Mouse (Mus musculus) stomach, embryonic 15.5 days (tissue): Measurements from ENCODE around the gene Acsl3. TPM values are rescaled to one million over a fixed set of nuclear protein-coding genes. Genes with fewer than 3 reads are reported as not detected.

Experiments used
- ATAC-seq: fragments of 200-750 bp; cut with Nextera tagmentation; 2 replicates; pipeline ENCODE4 v1.8.0; 2017; ENCODE audit warnings: low read depth, moderate number of reproducible peaks, moderate TSS enrichment; ENCODE audit not compliant: insufficient read depth, low FRiP score
- H3K27ac ChIP-seq: fragments of 300-500 bp; sonication (generic); 2 replicates; pipeline ENCODE4 v1.5.1; 2015; ENCODE audit warnings: mild to moderate bottlenecking, inconsistent platforms
- H3K27me3 ChIP-seq: fragments of 300-500 bp; sonication (generic); replicated peaks from 2 replicates; pipeline ENCODE4 v1.6.1; 2015; ENCODE audit warnings: inconsistent platforms
- H3K36me3 ChIP-seq: fragments of 300-500 bp; sonication (generic); 2 replicates; pipeline ENCODE4 v1.6.1; 2015; ENCODE audit warnings: inconsistent platforms
- H3K4me1 ChIP-seq: fragments of 300-500 bp; sonication (generic); 2 replicates; pipeline ENCODE4 v1.6.1; 2015; ENCODE audit warnings: inconsistent platforms
- H3K4me2 ChIP-seq: fragments of 300-500 bp; sonication (generic); 2 replicates; pipeline ENCODE4 v1.6.1; 2015; ENCODE audit warnings: mild to moderate bottlenecking, inconsistent platforms
- H3K4me3 ChIP-seq: fragments of 300-500 bp; sonication (generic); replicated peaks from 2 replicates; pipeline ENCODE4 v1.5.1; 2015; ENCODE audit warnings: inconsistent platforms
- H3K9ac ChIP-seq: fragments of 300-500 bp; sonication (generic); 2 replicates; pipeline ENCODE4 v1.6.1; 2015; ENCODE audit warnings: inconsistent platforms
- H3K9me3 ChIP-seq: fragments of 300-500 bp; sonication (generic); 2 replicates; pipeline ENCODE4 v1.6.1; 2016; ENCODE audit warnings: inconsistent platforms
- WGBS: fragments of 180-500 bp; shearing (Covaris S2); methylation state at CpG from one replicate; pipeline ENCODE4 v1.1.7; 2015; 5-methylcytosine and 5-hydroxymethylcytosine counted together
- polyA plus RNA-seq: library from polyadenylated mRNA; unstranded; fragments of >200 nt; fragmentation: Nextera tagmentation; extraction: Ambion mirVana; gene quantifications from 2 replicates; pipeline ENCODE4 v1.2.1, GENCODE M21; 2015

Acsl3 gene
- polyA plus RNA-seq, 1 experiment from 2014 or later, result 61.9 TPM

DNA sequence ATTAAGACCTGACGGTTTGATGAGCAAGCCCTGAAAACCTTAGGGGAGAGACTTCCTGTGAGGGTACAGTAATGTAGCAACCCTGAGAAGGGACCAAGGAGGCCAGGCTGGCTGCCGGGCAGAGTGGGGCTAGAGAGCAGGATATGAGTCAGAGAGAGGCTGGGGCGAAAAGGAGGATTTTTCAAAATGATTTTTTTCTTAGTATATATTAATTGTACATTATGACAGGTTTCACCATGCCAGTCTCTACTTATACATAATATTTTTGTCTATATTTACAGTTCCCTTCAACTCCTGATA lies 67.5 kb downstream of the Acsl3 start:
- Histone ChIP-seq H3K9me3 (no peaks in the 10 kb centered on the region), H3K4me1 (no peaks in the 10 kb centered on the region), H3K27ac (no peak overlapping the region), H3K4me3 (no peak overlapping the region), H3K36me3 (no peaks in the 10 kb centered on the region), H3K27me3 (no peaks in the 10 kb centered on the region), H3K9ac (no peak overlapping the region), H3K4me2 (no peak overlapping the region)
- WGBS, result 55% methylated on average over 3 of the region's 3 CpGs
- no peak for ATAC-seq

DNA sequence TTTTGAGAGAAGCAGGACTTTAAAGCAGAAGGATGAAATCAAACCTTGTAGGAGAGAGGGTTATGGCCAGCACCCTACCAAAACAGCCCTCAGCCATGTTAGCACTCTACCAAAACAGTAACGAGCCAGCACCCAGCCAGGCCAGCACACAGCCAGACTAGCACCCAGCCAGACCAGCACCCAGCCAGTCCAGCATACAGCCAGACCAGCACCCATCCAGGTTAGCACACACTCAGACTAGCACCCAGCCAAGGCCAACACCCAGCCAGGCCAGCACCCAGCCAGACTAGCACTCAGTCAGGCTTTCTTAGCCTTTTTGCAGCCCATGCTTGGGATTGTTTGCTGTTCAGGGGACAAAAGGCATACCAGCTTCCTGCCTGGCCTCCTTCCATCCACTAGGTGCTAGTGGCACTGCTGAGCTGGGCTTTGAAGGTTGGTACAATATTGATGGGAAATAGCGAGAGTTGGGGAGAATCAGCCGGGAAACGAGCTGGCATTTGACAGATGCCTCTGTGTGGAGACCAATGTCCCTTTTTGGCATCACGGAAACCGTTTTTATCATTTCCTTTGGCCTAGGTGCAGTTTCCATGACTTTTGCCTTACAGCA lies 68.1 kb downstream of the Acsl3 start:
- H3K27me3 ChIP-seq, result no peaks in the 10 kb centered on the region
- no peak overlapping the region for H3K4me2 ChIP-seq
- no peaks in the 10 kb centered on the region for H3K4me1 ChIP-seq
- no peak overlapping the region for H3K4me3 ChIP-seq
- no peak overlapping the region for H3K9ac ChIP-seq
- no peaks in the 10 kb centered on the region for H3K36me3 ChIP-seq
- WGBS, result 52% methylated on average over 6 of the region's 6 CpGs
- ATAC-seq, result 0 out of 2 replicates have a peak, but pooled peaks have one; percentile 50
- no peak overlapping the region for H3K27ac ChIP-seq
- H3K9me3 ChIP-seq, result no peaks in the 10 kb centered on the region

DNA sequence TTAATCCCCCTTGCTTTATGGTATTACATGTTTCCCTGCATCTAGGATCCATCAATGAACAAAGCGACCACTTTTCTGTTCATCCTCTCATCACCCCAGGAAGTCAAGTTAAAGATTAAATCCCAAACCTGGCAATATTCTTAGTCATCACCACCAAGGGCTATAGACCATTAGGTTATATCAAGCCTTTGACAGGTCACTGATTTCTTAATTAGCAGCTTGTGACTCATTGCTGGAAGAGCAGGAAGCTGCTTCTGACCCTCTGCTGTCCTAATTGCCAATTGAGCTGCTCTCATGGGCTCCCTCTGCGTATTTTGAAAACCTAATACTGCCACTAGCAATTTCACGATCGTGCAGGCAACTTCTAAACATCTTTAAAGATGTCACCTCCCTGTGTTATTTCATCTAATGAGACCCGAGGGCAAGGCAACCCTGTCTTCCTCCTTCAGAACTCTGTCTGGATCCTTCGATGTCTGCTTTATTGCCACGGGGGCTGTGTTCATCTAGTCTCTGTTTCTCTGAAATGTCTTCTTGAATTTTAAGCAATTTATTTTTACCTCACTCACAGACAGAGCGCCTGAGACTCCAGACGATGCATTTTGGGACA lies 72.6 kb downstream of the Acsl3 start:
- Histone ChIP-seq H3K4me3 (no peak overlapping the region), H3K4me2 (no peak overlapping the region), H3K9me3 (no peaks in the 10 kb centered on the region), H3K9ac (no peak overlapping the region), H3K27ac (no peak overlapping the region), H3K4me1 (no peaks in the 10 kb centered on the region), H3K27me3 (no peaks in the 10 kb centered on the region), H3K36me3 (no peaks in the 10 kb centered on the region)
- WGBS, result 80% methylated on average over 9 of the region's 9 CpGs
- ATAC-seq, result no peak

DNA sequence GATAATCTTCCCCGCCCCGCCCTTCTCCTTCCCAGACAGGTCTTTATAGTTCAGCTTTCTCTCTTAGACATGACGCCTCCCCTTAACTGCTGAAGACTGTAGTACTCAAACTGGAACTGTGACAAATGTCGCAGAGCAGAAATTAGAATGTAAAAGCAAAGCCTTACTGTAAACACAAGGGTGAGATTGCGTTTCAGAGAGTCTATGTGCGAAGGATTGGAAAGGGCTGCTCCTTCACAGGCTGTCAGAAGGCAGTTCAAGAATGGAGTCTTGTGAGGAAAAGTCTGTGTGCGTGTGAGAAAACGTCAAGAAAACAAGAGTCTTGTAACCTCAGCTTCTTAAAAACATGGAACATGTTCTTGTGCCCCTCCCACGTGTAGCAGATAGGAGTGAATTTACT lies 74.7 kb downstream of the Acsl3 start:
- Histone ChIP-seq H3K4me1 (no peaks in the 10 kb centered on the region), H3K27ac (no peak overlapping the region), H3K9ac (no peak overlapping the region), H3K4me3 (no peak overlapping the region), H3K4me2 (no peak overlapping the region), H3K27me3 (no peaks in the 10 kb centered on the region), H3K36me3 (no peaks in the 10 kb centered on the region), H3K9me3 (no peaks in the 10 kb centered on the region)
- no peak for ATAC-seq
- 66% methylated on average over 9 of the region's 9 CpGs for WGBS

DNA sequence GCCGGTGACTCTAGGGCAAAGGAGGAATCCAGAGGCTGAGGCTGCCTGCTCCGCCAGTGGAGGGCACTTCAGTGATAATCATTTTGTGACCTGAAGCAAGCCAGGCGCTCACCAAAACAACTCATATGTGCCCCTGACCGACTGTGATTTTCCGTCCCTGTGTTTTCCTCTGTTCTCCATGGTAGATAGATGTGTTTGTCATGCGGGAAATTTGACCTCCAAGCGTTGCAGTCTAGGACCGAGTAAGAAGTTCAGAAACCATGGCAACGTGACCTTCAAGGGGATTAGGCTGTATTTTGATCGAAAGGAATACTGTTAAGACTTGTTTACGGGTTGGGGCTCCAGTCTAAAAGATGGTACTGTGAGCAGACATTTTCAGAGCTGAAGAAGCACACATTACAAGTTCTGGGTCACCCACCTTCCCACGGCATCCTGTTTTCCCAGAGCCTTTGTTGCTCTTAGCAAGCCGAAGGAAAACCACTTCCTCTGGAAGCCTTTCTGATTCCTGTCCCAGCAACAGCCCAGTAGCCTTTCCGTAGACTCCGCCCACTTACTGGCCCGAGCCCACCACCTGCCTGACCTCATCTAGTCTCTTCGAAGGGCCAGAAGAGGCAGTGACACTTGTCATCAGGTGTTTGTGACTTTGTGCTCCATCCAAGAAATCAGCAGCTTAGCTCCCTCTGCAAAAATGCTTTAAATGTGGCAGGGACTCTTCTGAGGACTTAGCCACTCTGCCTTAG lies 76.8 kb downstream of the Acsl3 start:
- WGBS, result 59% methylated on average over 17 of the region's 17 CpGs
- Histone ChIP-seq H3K9ac (no peak overlapping the region), H3K9me3 (no peaks in the 10 kb centered on the region), H3K27ac (no peak overlapping the region), H3K4me2 (no peak overlapping the region), H3K36me3 (no peaks in the 10 kb centered on the region), H3K4me1 (no peaks in the 10 kb centered on the region), H3K4me3 (no peak overlapping the region), H3K27me3 (no peaks in the 10 kb centered on the region)
- no peak for ATAC-seq

GRCm38 (mm10) chr1:78737646-78738045 lies 80.0 kb downstream of the Acsl3 start:
- H3K9me3 ChIP-seq, result no peaks in the 10 kb centered on the region
- H3K9ac ChIP-seq, result no peak overlapping the region
- H3K4me1 ChIP-seq, result no peaks in the 10 kb centered on the region
- 55% methylated on average over 5 of the region's 5 CpGs for WGBS
- ATAC-seq, result no peak
- H3K27me3 ChIP-seq, result no peaks in the 10 kb centered on the region
- no peak overlapping the region for H3K4me3 ChIP-seq
- H3K4me2 ChIP-seq, result no peak overlapping the region
- no peak overlapping the region for H3K27ac ChIP-seq
- H3K36me3 ChIP-seq, result no peaks in the 10 kb centered on the region

GRCm38 (mm10) chr1:78740676-78741075 lies 83.1 kb downstream of the Acsl3 start:
- no peak for ATAC-seq
- Histone ChIP-seq H3K36me3 (no peaks in the 10 kb centered on the region), H3K27me3 (no peaks in the 10 kb centered on the region), H3K9ac (no peak overlapping the region), H3K4me3 (no peak overlapping the region), H3K4me2 (no peak overlapping the region), H3K4me1 (no peaks in the 10 kb centered on the region), H3K9me3 (no peaks in the 10 kb centered on the region), H3K27ac (no peak overlapping the region)
- WGBS, result 93% methylated on average over 11 of the region's 11 CpGs

GRCm38 (mm10) chr1:78742198-78742597 lies 84.6 kb downstream of the Acsl3 start:
- H3K9ac ChIP-seq, result no peak overlapping the region
- ATAC-seq, result no peak
- H3K27me3 ChIP-seq, result no peaks in the 10 kb centered on the region
- no peaks in the 10 kb centered on the region for H3K4me1 ChIP-seq
- no peak overlapping the region for H3K4me3 ChIP-seq
- 88% methylated on average over 12 of the region's 12 CpGs for WGBS
- no peaks in the 10 kb centered on the region for H3K9me3 ChIP-seq
- H3K27ac ChIP-seq, result no peak overlapping the region
- H3K4me2 ChIP-seq, result no peak overlapping the region
- no peaks in the 10 kb centered on the region for H3K36me3 ChIP-seq

GRCm38 (mm10) chr1:78743318-78743717 lies 85.7 kb downstream of the Acsl3 start:
- Histone ChIP-seq H3K9me3 (no peaks in the 10 kb centered on the region), H3K27ac (no peak overlapping the region), H3K4me3 (no peak overlapping the region), H3K4me2 (no peak overlapping the region), H3K4me1 (no peaks in the 10 kb centered on the region), H3K36me3 (no peaks in the 10 kb centered on the region), H3K9ac (no peak overlapping the region), H3K27me3 (no peaks in the 10 kb centered on the region)
- 91% methylated on average over 4 of the region's 4 CpGs for WGBS
- ATAC-seq, result no peak

- peak overlapping the region; percentile 41; the same call in 1 of the 2 replicates for H3K27ac ChIP-seq
- no peak overlapping the region for H3K9ac ChIP-seq
- no peaks in the 10 kb centered on the region for H3K4me1 ChIP-seq
- no peak overlapping the region for H3K4me2 ChIP-seq
- 24% methylated on average over 5 of the region's 5 CpGs for WGBS
- H3K27me3 ChIP-seq, result no peaks in the 10 kb centered on the region
- H3K36me3 ChIP-seq, result no peaks in the 10 kb centered on the region
- no peaks in the 10 kb centered on the region for H3K9me3 ChIP-seq
- peak; percentile 50; the same call in 1 of the 2 replicates for ATAC-seq
- H3K4me3 ChIP-seq, result no peak overlapping the region
Measured at GRCm38 (mm10) chr1:78745230-78745777, 87.7 kb downstream of the Acsl3 start.
